Mouse (Mus musculus) gastrocnemius, postnatal 14 days (tissue): ENCODE data around the gene Car9. TPM values are rescaled to one million over a fixed set of nuclear protein-coding genes. Genes with fewer than 3 reads are reported as not detected.
"Not testable (repeated sequence)": the region's sequence is repeated elsewhere in the genome, so short reads cannot be mapped to it uniquely, and the experiment has no call there.

Source experiments
- DNase-seq: peaks from one replicate; pipeline ENCODE4 v3.0.0; 2021; ENCODE audit warnings: mixed read lengths
- intact Hi-C: fragments of 180-260 bp; cut with DNase I; formaldehyde crosslinking; loops from one replicate; pipeline ENCODE4 v1.15.1; 2025; ENCODE audit warnings: low total_unique reads
- total RNA-seq, 2 experiments: library from RNA; stranded (reverse); gene quantifications; 2 replicates each; pipeline ENCODE4 v1.2.3; 2021

Gene Car9
- total RNA-seq, 2 experiments from 2014 or later = 2.1 to 2.9 TPM

DNA sequence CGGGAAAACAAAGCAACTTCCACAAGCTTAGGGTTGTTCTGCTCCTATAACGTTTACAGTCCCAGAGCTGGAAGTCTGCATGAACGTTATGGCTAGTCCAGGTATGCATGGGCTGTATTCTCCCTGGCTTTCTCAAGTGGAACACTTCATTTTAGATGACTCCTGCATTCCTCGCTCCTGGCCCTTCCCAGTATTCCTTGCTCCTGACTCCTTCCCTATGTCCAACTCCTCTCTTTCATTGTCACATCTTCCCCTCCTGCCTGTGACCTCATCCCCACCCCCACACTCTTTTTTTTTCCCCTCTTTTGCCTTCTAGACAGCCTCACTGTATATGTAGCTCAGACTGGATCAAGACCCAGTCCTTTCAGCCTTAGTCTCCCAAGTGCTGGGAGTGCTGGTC, 7.0 kb downstream of the Car9 start:
- intact Hi-C loops = no loop called here

DNA sequence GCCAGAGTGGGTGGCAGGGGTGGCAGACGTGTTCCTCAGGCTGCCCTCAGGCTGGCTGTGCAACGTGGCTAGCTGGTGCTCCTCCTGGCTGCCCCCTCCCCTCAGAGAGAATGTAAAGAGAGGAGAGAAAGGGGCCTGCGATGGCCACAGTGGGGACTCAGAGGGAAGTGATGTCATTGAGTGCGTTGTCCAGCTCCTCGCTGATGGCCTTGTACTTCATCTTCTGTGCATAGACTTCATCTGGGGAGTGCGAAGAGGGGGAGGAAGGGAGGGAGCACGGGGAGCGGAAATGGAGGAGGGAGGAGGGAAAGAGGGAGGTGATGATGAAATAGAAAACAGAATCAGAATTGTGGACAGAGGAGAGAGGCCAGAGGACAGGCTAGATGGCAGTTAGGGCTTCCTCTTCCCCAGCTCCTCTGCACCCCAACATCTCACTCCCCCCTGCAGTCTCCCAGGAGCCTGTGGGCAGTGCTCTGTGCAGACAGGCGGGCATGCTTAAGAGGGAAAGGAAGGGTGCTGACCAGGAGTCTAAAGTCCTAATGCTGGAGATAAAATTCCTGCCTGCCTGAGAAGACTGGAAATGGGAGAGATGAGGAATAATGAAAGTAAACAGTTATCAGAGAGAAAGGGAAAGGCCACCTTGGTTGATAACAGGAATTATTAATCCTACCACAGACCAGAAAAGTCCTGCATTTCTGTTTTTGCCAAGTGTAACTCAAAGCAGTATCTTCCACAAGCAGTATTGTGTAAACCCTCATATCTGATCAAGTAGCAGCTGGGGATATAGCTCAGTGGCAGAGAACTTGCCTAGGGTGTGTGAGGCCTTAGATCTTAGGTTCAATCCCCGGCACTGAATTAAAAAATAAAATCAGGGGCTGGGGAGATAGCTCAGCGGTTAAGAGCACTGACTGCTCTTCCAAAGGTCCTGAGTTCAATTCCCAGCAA, 9.3 kb downstream of the Car9 start:
- no peak for DNase-seq

More for the DNA sequence above, 7.0 kb downstream of the Car9 start:
- DNase-seq = no peak

GRCm38 (mm10) chr4:43519551-43519950, 12.8 kb downstream of the Car9 start:
- DNase-seq = no peak
- intact Hi-C loops = no loop called here

More for the DNA sequence above, 9.3 kb downstream of the Car9 start:
- intact Hi-C loops = no loop called here

GRCm38 (mm10) chr4:43519956-43520355, 13.2 kb downstream of the Car9 start:
- intact Hi-C loops = no loop called here

DNA sequence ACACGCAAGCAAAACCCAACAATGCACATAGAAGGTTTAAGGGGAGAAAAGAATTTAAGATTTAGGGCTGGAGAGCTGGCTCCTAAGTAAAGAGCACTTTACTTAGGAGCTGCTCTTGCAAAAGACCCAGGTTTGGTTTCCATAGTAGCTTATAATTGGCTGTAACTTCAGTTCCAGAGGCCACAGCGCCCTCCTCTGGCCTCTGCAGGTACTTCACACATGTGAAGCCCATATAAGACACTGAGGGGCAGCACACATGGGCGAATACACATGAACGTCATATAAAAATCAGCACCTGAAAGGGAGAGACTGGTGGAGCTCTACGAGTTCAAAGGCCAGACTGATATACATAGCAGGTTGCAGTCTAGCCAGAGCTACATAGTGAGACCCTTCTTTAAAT, 21.1 kb downstream of the Car9 start:
- DNase-seq = no peak
- intact Hi-C loops = no loop called here

More at GRCm38 (mm10) chr4:43519956-43520355, 13.2 kb downstream of the Car9 start:
- DNase-seq = peak; percentile 87

GRCm38 (mm10) chr4:43528487-43528886, 21.7 kb downstream of the Car9 start:
- no peak for DNase-seq
- intact Hi-C loops = no loop called here

DNA sequence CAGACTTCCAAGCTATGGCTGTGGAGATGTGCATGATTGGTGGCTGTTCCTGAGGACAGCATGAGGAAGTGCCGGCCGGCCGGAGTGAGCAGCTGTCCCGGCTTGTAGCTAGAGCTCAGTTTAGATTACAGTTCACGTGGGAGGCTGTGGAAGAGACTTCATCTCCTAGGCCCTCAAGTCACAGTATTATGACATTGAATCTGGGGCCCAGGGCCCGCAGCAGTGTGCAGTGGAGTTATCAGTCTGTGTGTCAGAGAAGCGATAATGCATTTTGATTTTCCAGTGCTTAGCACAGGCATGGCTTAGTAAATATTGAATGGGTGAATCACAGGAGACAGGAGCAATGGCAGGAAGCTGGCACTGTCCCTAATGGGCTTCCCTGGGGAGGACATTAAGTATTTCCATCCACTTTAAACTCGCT, 23.3 kb downstream of the Car9 start:
- DNase-seq = peak; percentile 29
- intact Hi-C loops = loop anchor here (5.0 kb wide), 1 partner anchor 97 kb away; no protein-coding TSS in a partner anchor

- DNase-seq = peak; percentile 77
- intact Hi-C loops = loop anchor here (5.0 kb wide), 1 partner anchor 97 kb away; no protein-coding TSS in a partner anchor
These were observed 23.8 kb downstream of the Car9 start for GRCm38 (mm10) chr4:43530581-43530980.

GRCm38 (mm10) chr4:43533270-43533669, 26.5 kb downstream of the Car9 start:
- DNase-seq = no peak
- intact Hi-C loops = loop anchor here (5.0 kb wide), 1 partner anchor 94 kb away; no protein-coding TSS in a partner anchor

DNA sequence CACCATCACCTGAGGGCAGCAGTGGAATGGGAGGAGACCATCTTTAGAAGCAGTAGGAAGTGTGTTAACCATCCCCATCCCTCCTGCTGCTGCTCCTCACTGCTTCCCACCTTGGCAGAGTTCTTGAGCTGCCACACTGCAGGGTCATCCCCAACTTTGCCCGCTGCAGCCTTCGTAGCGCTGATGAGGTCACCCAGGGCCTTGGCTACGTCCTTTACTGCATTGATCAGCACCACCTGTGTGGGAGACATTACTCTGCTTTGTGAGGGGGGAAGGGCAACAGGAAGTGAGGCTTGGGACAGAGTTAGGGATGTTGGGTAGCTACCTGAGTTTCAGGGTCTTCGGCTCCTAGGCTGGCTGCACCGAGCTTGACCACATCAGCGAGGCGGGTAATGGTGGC, 28.9 kb downstream of the Car9 start:
- DNase-seq = no peak
- intact Hi-C loops = no loop called here

GRCm38 (mm10) chr4:43536031-43536430, 29.3 kb downstream of the Car9 start:
- intact Hi-C loops = no loop called here
- no peak for DNase-seq

DNA sequence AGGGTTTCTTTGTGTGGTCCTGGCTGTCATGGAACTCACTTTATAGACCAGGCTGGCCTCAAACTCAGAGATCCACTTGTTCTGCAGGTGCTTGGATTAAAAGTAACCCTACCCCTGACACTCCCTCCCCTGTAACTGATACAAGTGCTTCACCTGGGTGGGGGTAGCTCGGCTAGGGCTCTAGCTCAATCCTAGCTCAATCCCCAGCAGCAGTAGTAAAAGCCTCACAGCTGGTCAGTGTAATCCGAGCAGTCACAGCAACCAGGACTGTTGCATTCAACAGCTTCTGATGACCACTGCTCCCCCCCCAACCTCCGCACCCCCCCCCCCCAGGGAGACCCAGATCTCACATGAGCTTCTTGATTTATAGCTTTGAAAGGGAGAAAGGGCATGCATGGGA, 35.3 kb downstream of the Car9 start:
- intact Hi-C loops = no loop called here
- DNase-seq = no peak

DNA sequence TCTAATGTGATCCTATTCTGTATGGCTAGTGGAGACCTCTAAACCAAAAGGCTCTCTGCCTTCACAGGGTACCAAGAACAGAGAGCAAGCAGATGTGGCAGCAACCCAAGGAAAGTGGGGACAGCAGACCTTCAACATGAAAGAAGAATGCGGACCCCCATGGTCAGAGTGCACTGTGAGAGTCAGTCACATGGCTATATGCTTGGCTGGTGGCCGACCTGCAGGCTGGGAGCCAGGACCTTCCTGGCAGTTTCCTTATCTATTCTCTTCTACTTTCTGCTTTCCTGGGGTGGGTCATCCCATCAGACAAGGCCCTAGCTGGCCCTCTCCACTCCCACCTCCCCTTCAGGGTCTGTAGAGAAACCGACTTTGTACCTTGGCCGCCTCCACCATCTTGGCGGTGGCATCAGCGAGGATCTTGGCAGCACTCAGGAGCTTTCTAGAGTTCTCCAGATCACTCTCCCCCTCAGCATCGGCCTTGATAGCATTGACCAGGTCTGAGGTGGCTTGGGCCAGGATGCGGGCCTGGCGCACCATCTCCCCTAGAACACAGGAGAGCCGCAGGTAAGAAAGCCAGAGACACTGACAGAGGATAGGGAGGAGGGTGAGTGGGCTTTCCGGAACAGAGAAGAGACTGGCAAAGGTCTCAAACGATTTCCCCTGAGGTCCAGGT, 39.7 kb downstream of the Car9 start:
- intact Hi-C loops = no loop called here
- DNase-seq = no peak

- intact Hi-C loops = no loop called here
- no peak for DNase-seq
These were observed 40.4 kb downstream of the Car9 start for GRCm38 (mm10) chr4:43547160-43547559.

GRCm38 (mm10) chr4:43549055-43549454, 42.3 kb downstream of the Car9 start:
- no peak for DNase-seq
- intact Hi-C loops = no loop called here

- intact Hi-C loops, DNase-seq: not testable (repeated sequence)
These were observed 45.1 kb downstream of the Car9 start for GRCm38 (mm10) chr4:43551854-43552253.

- DNase-seq = no peak
- intact Hi-C loops = no loop called here
These were observed 45.7 kb downstream of the Car9 start for GRCm38 (mm10) chr4:43552437-43552836.

DNA sequence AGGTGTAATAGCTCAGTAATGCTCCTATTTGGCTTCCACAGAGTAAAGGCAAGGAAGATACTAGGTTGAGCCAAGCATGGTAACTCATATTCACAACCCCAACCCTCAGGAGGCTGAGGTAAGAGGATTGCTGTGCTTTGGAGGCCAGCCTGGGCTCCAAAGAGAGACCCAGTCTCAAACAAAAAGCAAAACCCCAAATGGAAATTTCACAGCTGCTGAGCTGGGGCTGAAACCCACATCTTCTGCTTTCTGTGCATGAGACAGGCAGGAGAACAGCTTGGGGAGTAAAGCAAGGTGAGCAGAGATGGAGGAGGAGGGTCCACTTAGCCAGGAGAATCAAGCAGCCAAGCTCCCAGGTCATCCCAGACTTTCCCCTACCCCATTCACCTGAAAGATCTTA, 47.1 kb downstream of the Car9 start:
- intact Hi-C loops = no loop called here
- DNase-seq = no peak

DNA sequence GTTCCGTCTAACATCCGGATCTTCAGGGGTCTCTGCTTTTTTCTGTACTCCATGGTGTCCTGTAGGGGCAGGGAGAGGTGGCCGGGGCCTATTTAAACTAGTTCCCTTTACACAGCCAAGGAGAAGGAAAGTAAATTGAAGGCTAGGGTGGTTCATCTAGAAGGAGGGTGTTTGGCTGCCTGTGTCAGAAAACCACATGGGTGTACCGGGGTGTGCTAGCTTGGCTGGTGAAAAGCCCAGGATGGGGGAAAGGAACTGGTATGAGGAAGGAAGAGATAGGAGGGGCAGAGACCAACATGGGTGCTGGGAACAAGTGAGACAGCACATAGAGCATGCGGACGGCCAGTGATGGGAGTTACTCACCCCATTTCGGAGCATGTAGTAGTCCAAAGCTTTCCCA, 49.2 kb downstream of the Car9 start:
- no peak for DNase-seq
- intact Hi-C loops = no loop called here

DNA sequence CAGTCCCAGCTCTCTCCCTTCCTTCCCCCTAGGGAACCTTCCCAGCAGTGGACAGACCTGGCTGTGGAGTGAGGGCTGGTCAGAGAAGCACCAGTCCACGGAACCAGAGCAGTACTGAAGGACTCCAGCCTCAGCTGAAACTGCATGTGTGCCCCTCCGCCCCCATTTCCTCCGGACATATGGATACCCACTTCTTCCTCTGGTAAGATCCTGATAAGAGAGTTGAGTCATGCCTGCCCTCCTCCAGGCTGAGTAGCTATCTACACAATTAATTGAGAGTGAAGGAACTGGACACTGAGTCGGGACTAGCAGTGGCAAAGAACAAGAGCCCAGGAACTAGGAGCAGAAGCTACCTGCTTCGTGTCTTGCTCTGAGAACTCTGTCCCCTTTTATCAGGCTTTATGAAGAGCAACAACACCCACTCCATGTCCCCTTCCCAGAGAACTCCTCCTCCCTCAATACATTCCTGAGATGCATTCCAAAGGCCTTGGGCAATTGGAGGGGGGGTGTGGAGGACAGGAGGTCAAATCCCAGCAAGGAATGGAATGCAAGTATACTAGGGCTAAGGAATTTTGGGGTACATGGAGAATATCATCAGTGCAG, 51.4 kb downstream of the Car9 start:
- intact Hi-C loops = no loop called here
- DNase-seq = no peak
